ENCODE assay signal across 8 mouse cellular contexts in genomic region chr9:20492527-20493233, GRCm38 (mm10). TPM values are rescaled to one million over a fixed set of nuclear protein-coding genes. Genes with fewer than 3 reads are reported as not detected.
DNase-seq lines count a peak whose midpoint lies in the region; ATAC-seq and TF ChIP-seq lines count a peak whose summit lies in the region.

TSS of gene Zfp426 (minus strand) at chr9:20492746.

- peak within 1 kb of the TSS; percentile 78 for H3K27ac ChIP-seq in MEL (ENCODE audit: control insufficient read depth, low read depth, low read length)
- peak within 1 kb of the TSS; percentile 98 for H3K27ac ChIP-seq in cerebellum, adult 2 months (ENCODE audit: insufficient read depth, low read length)
- H3K27ac ChIP-seq in hindbrain, embryonic 10.5 days: peak within 1 kb of the TSS; percentile 93
- peak within 1 kb of the TSS; percentile 97 for H3K27ac ChIP-seq in lung, postnatal 0 days (ENCODE audit: low read length)

- TF ChIP-seq EP300 in MEL (IDR thresholded peaks at IDR 0.05; ENCODE audit: low read depth in 1 of 2, low read length in 2 of 2): peak in 1 of 2 experiments; percentile 81; a peak in 2 of 4 replicates
- TF ChIP-seq EP300 in lung, postnatal 0 days (IDR thresholded peaks at IDR 0.05): peak; percentile 7; the same call in 1 of the 2 replicates

- peaks cover 16 to 24% of the 10 kb centered on the region in 2 experiments for H3K36me3 ChIP-seq in MEL (ENCODE audit: control insufficient read depth in 1 of 2, insufficient read depth in 2 of 2, low read length in 2 of 2)
- peaks cover 57% of the 10 kb centered on the region for H3K36me3 ChIP-seq in hindbrain, embryonic 10.5 days
- peaks cover 3% of the 10 kb centered on the region; the same call in 1 of the 2 replicates for H3K36me3 ChIP-seq in lung, postnatal 0 days (ENCODE audit: insufficient read depth, low read length)

- peak within 1 kb of the TSS; percentile 71 for H3K9ac ChIP-seq in MEL (ENCODE audit: control insufficient read depth, low read depth, low read length, poor library complexity, severe bottlenecking)
- H3K9ac ChIP-seq in lung, postnatal 0 days (replicated peaks; ENCODE audit: low read depth): peak within 1 kb of the TSS; percentile 90

- WGBS in cerebellum, adult 2 months: 1% methylated on average over 40 of the region's 40 CpGs
- WGBS in hindbrain, embryonic 10.5 days: 2% methylated on average over 40 of the region's 40 CpGs
- WGBS in lung, postnatal 0 days: under 1% methylated on average over 40 of the region's 40 CpGs

- peak; percentile 100 for DNase-seq in MEL (ENCODE audit: low read depth, low spot score)
- peak; percentile 89 to 90 for DNase-seq in cerebellum, adult 2 months
- DNase-seq in forelimb bud, embryonic 11.5 days (ENCODE audit: low read depth, low spot score): peak; percentile 93
- DNase-seq in hindbrain, embryonic 10.5 days (ENCODE audit: low spot score): peak; percentile 90
- DNase-seq in layer of hippocampus, adult 9-11 months: peak; percentile 88
- DNase-seq in lung, postnatal 0 days (ENCODE audit: low spot score): peak; percentile 96
- peak; percentile 72 for DNase-seq in ovary, postnatal 14 days (ENCODE audit: low spot score)
- peak; percentile 91 for DNase-seq in thymus, postnatal 14 days

- H3K4me2 ChIP-seq in lung, postnatal 0 days (replicated peaks; ENCODE audit: low read depth, low read length): peak within 1 kb of the TSS; percentile 59

- TF ChIP-seq CTCF in MEL (IDR thresholded peaks at IDR 0.05 in 2 of 3, conservative IDR thresholded peaks at IDR 0.05 in 1 of 3; ENCODE audit: control insufficient read depth in 1 of 3, insufficient read depth in 1 of 3, low read depth in 2 of 3, low read length in 3 of 3, poor library complexity in 1 of 3, severe bottlenecking in 1 of 3): no peak
- TF ChIP-seq CTCF in cerebellum, adult 2 months (IDR thresholded peaks at IDR 0.05; ENCODE audit: borderline replicate concordance, insufficient read depth, low read depth, low read length): no peak
- TF ChIP-seq CTCF in lung, postnatal 0 days (IDR thresholded peaks at IDR 0.05): no peak

- H3K27me3 ChIP-seq in MEL (ENCODE audit: control insufficient read depth in 1 of 2, insufficient read depth in 2 of 2, low read length in 2 of 2): no peaks in the 10 kb centered on the region
- H3K27me3 ChIP-seq in cerebellum, adult 2 months (ENCODE audit: control insufficient read depth, insufficient read depth, low read length): no peaks in the 10 kb centered on the region
- H3K27me3 ChIP-seq in hindbrain, embryonic 10.5 days (ENCODE audit: insufficient read depth, poor library complexity, severe bottlenecking): no peaks in the 10 kb centered on the region
- no peaks in the 10 kb centered on the region for H3K27me3 ChIP-seq in lung, postnatal 0 days (replicated peaks; ENCODE audit: insufficient read depth, low read length)

- TF ChIP-seq RAD21 in MEL (IDR thresholded peaks at IDR 0.05; ENCODE audit: low read depth, low read length): no peak

- peaks cover 20% of the 10 kb centered on the region for H3K79me2 ChIP-seq in MEL (ENCODE audit: control insufficient read depth, insufficient read depth, low read length, poor library complexity)

- peak within 1 kb of the TSS; percentile 74 to 75 for H3K4me3 ChIP-seq in MEL (ENCODE audit: control insufficient read depth in 1 of 2, insufficient read depth in 1 of 2, low read depth in 2 of 2, low read length in 2 of 2)
- peak within 1 kb of the TSS; percentile 91 for H3K4me3 ChIP-seq in cerebellum, adult 2 months (replicated peaks; ENCODE audit: insufficient read depth, low read depth, low read length)
- H3K4me3 ChIP-seq in hindbrain, embryonic 10.5 days: peak within 1 kb of the TSS; percentile 85
- peak within 1 kb of the TSS; percentile 95 for H3K4me3 ChIP-seq in lung, postnatal 0 days (ENCODE audit: low read depth, low read length)

- peak; percentile 98 for ATAC-seq in lung, postnatal 0 days

- H3K9me3 ChIP-seq in MEL (replicated peaks; ENCODE audit: insufficient read depth, low read length): no peaks in the 10 kb centered on the region
- H3K9me3 ChIP-seq in hindbrain, embryonic 10.5 days: no peaks in the 10 kb centered on the region
- H3K9me3 ChIP-seq in lung, postnatal 0 days (ENCODE audit: low read length): no peaks in the 10 kb centered on the region

- peaks cover 6 to 11% of the 10 kb centered on the region in 2 experiments for H3K4me1 ChIP-seq in MEL (ENCODE audit: control insufficient read depth in 1 of 2, insufficient read depth in 2 of 2, low read length in 2 of 2)
- peaks cover 3% of the 10 kb centered on the region for H3K4me1 ChIP-seq in cerebellum, adult 2 months (ENCODE audit: control insufficient read depth, insufficient read depth, low read length)
- H3K4me1 ChIP-seq in hindbrain, embryonic 10.5 days (replicated peaks): peaks cover 27% of the 10 kb centered on the region
- peaks cover 5% of the 10 kb centered on the region; the same call in 1 of the 2 replicates for H3K4me1 ChIP-seq in lung, postnatal 0 days (ENCODE audit: insufficient read depth, low read depth, low read length)

- TF ChIP-seq POLR2A in MEL (IDR thresholded peaks at IDR 0.05; ENCODE audit: control insufficient read depth in 1 of 2, insufficient read depth in 1 of 2, low read depth in 1 of 2, low read length in 2 of 2, poor library complexity in 1 of 2): peak; percentile 98 to 99
- peak; percentile 96 for TF ChIP-seq POLR2A in cerebellum, adult 2 months (IDR thresholded peaks at IDR 0.05; ENCODE audit: borderline replicate concordance, insufficient read depth, low read length)

TF ChIP-seq in MEL, 35 proteins besides CTCF, POLR2A, EP300 and RAD21 (continues in another document):
- TF ChIP-seq POLR2AphosphoS2 (IDR thresholded peaks at IDR 0.05; ENCODE audit: low read length): peak; percentile 99
- TF ChIP-seq MEF2A (IDR thresholded peaks at IDR 0.05; ENCODE audit: extremely low read depth, insufficient replicate concordance, low read depth, low read length, poor library complexity, severe bottlenecking): peak; percentile 68; the same call in 1 of the 2 replicates
- TF ChIP-seq USF2 (IDR thresholded peaks at IDR 0.05; ENCODE audit: borderline replicate concordance in 1 of 2, insufficient read depth in 1 of 2, low read depth in 1 of 2, low read length in 2 of 2): no peak
- TF ChIP-seq ZC3H11A (IDR thresholded peaks at IDR 0.05; ENCODE audit: low read depth, low read length): no peak
- TF ChIP-seq USF1 (IDR thresholded peaks at IDR 0.05; ENCODE audit: low read depth, low read length): no peak
- 0 out of 2 replicates have a peak, but pooled peaks have one; percentile 82 for TF ChIP-seq CHD1 (IDR thresholded peaks at IDR 0.05; ENCODE audit: low read depth, low read length)
- peak; percentile 93 for TF ChIP-seq HCFC1 (IDR thresholded peaks at IDR 0.05; ENCODE audit: low read depth, low read length)
- TF ChIP-seq ETS1 (IDR thresholded peaks at IDR 0.05; ENCODE audit: low read depth, low read length): peak; percentile 94
- peak; percentile 92 for TF ChIP-seq TCF12 (IDR thresholded peaks at IDR 0.05; ENCODE audit: low read depth, low read length)
- TF ChIP-seq MAZ (IDR thresholded peaks at IDR 0.05; ENCODE audit: low read depth, low read length): peak; percentile 86; the same call in 1 of the 2 replicates
- TF ChIP-seq E2F4 (IDR thresholded peaks at IDR 0.05; ENCODE audit: borderline replicate concordance, low read depth, low read length): 0 out of 2 replicates have a peak, but pooled peaks have one; percentile 55
- TF ChIP-seq GABPA (IDR thresholded peaks at IDR 0.05; ENCODE audit: low read depth, low read length): no peak
- peak; percentile 62; the same call in 1 of the 2 replicates for TF ChIP-seq MAX (IDR thresholded peaks at IDR 0.05; ENCODE audit: low read length)
- TF ChIP-seq NRF1 (IDR thresholded peaks at IDR 0.05; ENCODE audit: insufficient read depth, low read depth, low read length, poor library complexity, severe bottlenecking): no peak; the same call in 1 of the 2 replicates
- no peak for TF ChIP-seq TAL1 (IDR thresholded peaks at IDR 0.05; ENCODE audit: low read length)
- peak; percentile 98 for TF ChIP-seq GATA1 (IDR thresholded peaks at IDR 0.05; ENCODE audit: low read depth, low read length)
- peak; percentile 88; the same call in 1 of the 2 replicates for TF ChIP-seq UBTF (IDR thresholded peaks at IDR 0.05; ENCODE audit: borderline replicate concordance, insufficient read depth, low read depth, low read length)
- TF ChIP-seq SMC3 (IDR thresholded peaks at IDR 0.05; ENCODE audit: low read depth, low read length): no peak
- peak; percentile 81 for TF ChIP-seq KAT2A (conservative IDR thresholded peaks at IDR 0.05; ENCODE audit: low read depth, low read length)
- no peak for TF ChIP-seq ZKSCAN1 (IDR thresholded peaks at IDR 0.05; ENCODE audit: low read depth, low read length)
- TF ChIP-seq MYB (IDR thresholded peaks at IDR 0.05; ENCODE audit: low read depth, low read length): no peak
- TF ChIP-seq NELFE (IDR thresholded peaks at IDR 0.05; ENCODE audit: low read depth, low read length): peak; percentile 100
- TF ChIP-seq TBP (IDR thresholded peaks at IDR 0.05; ENCODE audit: low read depth, low read length): peak; percentile 96
- TF ChIP-seq ELF1 (IDR thresholded peaks at IDR 0.05; ENCODE audit: low read depth, low read length): peak; percentile 91
- no peak for TF ChIP-seq CHD2 (IDR thresholded peaks at IDR 0.05; ENCODE audit: low read length)
- peak; percentile 92; the same call in 1 of the 2 replicates for TF ChIP-seq MXI1 (IDR thresholded peaks at IDR 0.05; ENCODE audit: low read depth, low read length)
- no peak for TF ChIP-seq ZNF384 (IDR thresholded peaks at IDR 0.05; ENCODE audit: low read depth, low read length)
- no peak for TF ChIP-seq MAFK (IDR thresholded peaks at IDR 0.05; ENCODE audit: borderline replicate concordance, low read depth, low read length)
- peak; percentile 92 for TF ChIP-seq JUND (IDR thresholded peaks at IDR 0.05; ENCODE audit: low read depth, low read length)
- peak; percentile 99 for TF ChIP-seq ZMIZ1 (IDR thresholded peaks at IDR 0.05; ENCODE audit: low read depth, low read length)
- TF ChIP-seq BHLHE40 (IDR thresholded peaks at IDR 0.05; ENCODE audit: borderline replicate concordance, low read depth, low read length): no peak
- peak; percentile 79 for TF ChIP-seq RCOR1 (IDR thresholded peaks at IDR 0.05; ENCODE audit: low read depth, low read length)
- peak; percentile 87 for TF ChIP-seq MYC (IDR thresholded peaks at IDR 0.05; ENCODE audit: low read depth, low read length)

RNA-seq across cellular contexts. Expression of gene Zfp426, which starts in this region (rescaled TPM):
- 32.1 and 41.5 TPM in 2 replicates for total RNA-seq in MEL (2012; rRNA removed)
- polyA plus RNA-seq in MEL (2012; ENCODE audit: insufficient read depth in 1 of 2, insufficient read length in 2 of 2, low read depth in 1 of 2, low replicate concordance in 2 of 2, missing spikeins in 1 of 2): 10 to 100 TPM in 1 of 2 experiments, not detected in 1; 30.7 TPM
- polyA plus RNA-seq in cerebellum, adult 2 months (2012; rRNA removed): 22.4 and 23.5 TPM in 2 replicates
- 24.0 and 26.1 TPM in 2 replicates for polyA plus RNA-seq in hindbrain, embryonic 10.5 days (2016; fragmentation: Nextera tagmentation; extraction: Ambion mirVana)
- 14.8 and 17.5 TPM in 2 replicates for polyA plus RNA-seq in lung, postnatal 0 days (2015; fragmentation: Nextera tagmentation; extraction: Ambion mirVana)

Comparison
In these comparisons a context has a peak if more than half of its experiments do, and no peak if none do; other contexts are left out.
1. Peak in every context shown above with its lines: DNase-seq, ATAC-seq, H3K4me3 ChIP-seq and H3K27ac ChIP-seq.